Mouse (Mus musculus): Measurements from ENCODE around the gene Zfp422.

The Zfp422 gene

GRCm38 (mm10) chr6:116628539-116629171 is at the start of gene Zfp422:
Zfp422 (minus strand) TSS chr6:116628999.
- peak; percentile 35 for DNase-seq (ENCODE audit: low spot score)

GRCm38 (mm10) chr6:116677321-116677720 is 48.5 kb upstream of the Zfp422 start:
- DNase-seq (ENCODE audit: low spot score), result no peak

GRCm38 (mm10) chr6:116676355-116676913 is 47.6 kb upstream of the Zfp422 start:
- DNase-seq (ENCODE audit: low spot score), result no peak

- no peak for DNase-seq (ENCODE audit: low spot score)
These were observed 45.6 kb upstream of the Zfp422 start for GRCm38 (mm10) chr6:116674283-116674886.

GRCm38 (mm10) chr6:116673471-116674282 is 44.9 kb upstream of the Zfp422 start, which contains the start of gene Rassf4:
Rassf4 (minus strand) TSS chr6:116673952.
- peak; percentile 74 for DNase-seq (ENCODE audit: low spot score)

- no peak for DNase-seq (ENCODE audit: low spot score)
These were observed 43.5 kb upstream of the Zfp422 start for GRCm38 (mm10) chr6:116672349-116672748.

- no peak for DNase-seq (ENCODE audit: low spot score)
These were observed 43.0 kb upstream of the Zfp422 start for GRCm38 (mm10) chr6:116671768-116672167.

GRCm38 (mm10) chr6:116671031-116671430 is 42.2 kb upstream of the Zfp422 start:
- no peak for DNase-seq (ENCODE audit: low spot score)

GRCm38 (mm10) chr6:116670144-116670543 is 41.3 kb upstream of the Zfp422 start:
- no peak for DNase-seq (ENCODE audit: low spot score)

GRCm38 (mm10) chr6:116668682-116669470 is 40.1 kb upstream of the Zfp422 start:
- no peak for DNase-seq (ENCODE audit: low spot score)

GRCm38 (mm10) chr6:116667382-116667781 is 38.6 kb upstream of the Zfp422 start:
- no peak for DNase-seq (ENCODE audit: low spot score)

- no peak for DNase-seq (ENCODE audit: low spot score)
These were observed 38.1 kb upstream of the Zfp422 start for GRCm38 (mm10) chr6:116666892-116667291.

- no peak for DNase-seq (ENCODE audit: low spot score)
These were observed 37.4 kb upstream of the Zfp422 start for GRCm38 (mm10) chr6:116666085-116666750.

GRCm38 (mm10) chr6:116664830-116665229 is 36.0 kb upstream of the Zfp422 start:
- no peak for DNase-seq (ENCODE audit: low spot score)

- no peak for DNase-seq (ENCODE audit: low spot score)
These were observed 35.2 kb upstream of the Zfp422 start for GRCm38 (mm10) chr6:116664031-116664430.

GRCm38 (mm10) chr6:116663364-116663763 is 34.6 kb upstream of the Zfp422 start:
- no peak for DNase-seq (ENCODE audit: low spot score)

- DNase-seq (ENCODE audit: low spot score), result peak; percentile 28
These were observed 25.1 kb upstream of the Zfp422 start for GRCm38 (mm10) chr6:116653684-116654454.

- no peak for DNase-seq (ENCODE audit: low spot score)
These were observed 24.4 kb upstream of the Zfp422 start for GRCm38 (mm10) chr6:116653191-116653590.

GRCm38 (mm10) chr6:116651437-116652118 is 22.8 kb upstream of the Zfp422 start:
- no peak for DNase-seq (ENCODE audit: low spot score)

GRCm38 (mm10) chr6:116650406-116650805 is 21.6 kb upstream of the Zfp422 start, which contains the start of gene Depp1:
Depp1 (plus strand) TSS chr6:116650609.
- no peak for DNase-seq (ENCODE audit: low spot score)

All from spleen, adult 12 weeks (tissue).